Mouse (Mus musculus) thymus, postnatal 14 days (tissue): ENCODE data around the gene Mcoln1.

ENCODE experiments used
- DNase-seq: peaks from one replicate; pipeline ENCODE4 v3.0.0; 2021

Gene Mcoln1

GRCm38 (mm10) chr8:3500235-3501090, at the start of gene Mcoln1:
Gene Mcoln1 (plus strand): TSS chr8:3500457.
- DNase-seq = peak; percentile 98

- DNase-seq = peak; percentile 50
Measured at GRCm38 (mm10) chr8:3450670-3451069, 49.6 kb upstream of the Mcoln1 start.

- no peak for DNase-seq
Measured at GRCm38 (mm10) chr8:3451992-3452391, 48.3 kb upstream of the Mcoln1 start.

- DNase-seq = no peak
Measured at GRCm38 (mm10) chr8:3463248-3463647, 37.0 kb upstream of the Mcoln1 start.

GRCm38 (mm10) chr8:3464309-3464708, 35.9 kb upstream of the Mcoln1 start:
- DNase-seq = peak; percentile 72

- DNase-seq = peak; percentile 91
Measured at GRCm38 (mm10) chr8:3467006-3467885, 33.0 kb upstream of the Mcoln1 start, which contains the start of gene Pex11g. Gene Pex11g (minus strand): TSS chr8:3467680.

- no peak for DNase-seq
Measured at GRCm38 (mm10) chr8:3467886-3468545, 32.2 kb upstream of the Mcoln1 start.

- DNase-seq = no peak
Measured at GRCm38 (mm10) chr8:3468838-3469237, 31.4 kb upstream of the Mcoln1 start.

- no peak for DNase-seq
Measured at GRCm38 (mm10) chr8:3470562-3470961, 29.7 kb upstream of the Mcoln1 start, which contains the start of gene Tex45. Gene Tex45 (plus strand): TSS chr8:3470862.

- no peak for DNase-seq
Measured at GRCm38 (mm10) chr8:3475715-3476429, 24.4 kb upstream of the Mcoln1 start.

GRCm38 (mm10) chr8:3480221-3480785, 20.0 kb upstream of the Mcoln1 start:
- DNase-seq = no peak

GRCm38 (mm10) chr8:3481605-3482004, 18.7 kb upstream of the Mcoln1 start:
- no peak for DNase-seq

GRCm38 (mm10) chr8:3482240-3482740, 18.0 kb upstream of the Mcoln1 start:
- DNase-seq = no peak

- no peak for DNase-seq
Measured at GRCm38 (mm10) chr8:3483546-3483945, 16.7 kb upstream of the Mcoln1 start.

GRCm38 (mm10) chr8:3485192-3485591, 15.1 kb upstream of the Mcoln1 start:
- no peak for DNase-seq

GRCm38 (mm10) chr8:3492901-3493844, 7.1 kb upstream of the Mcoln1 start, which contains the start of gene Zfp358:
Gene Zfp358 (plus strand): TSS chr8:3493138.
- DNase-seq = peak; percentile 82

- DNase-seq = no peak
Measured at GRCm38 (mm10) chr8:3493845-3494208, 6.4 kb upstream of the Mcoln1 start.

GRCm38 (mm10) chr8:3495578-3496427, 4.5 kb upstream of the Mcoln1 start:
- no peak for DNase-seq

- no peak for DNase-seq
Measured at GRCm38 (mm10) chr8:3496428-3496748, 3.9 kb upstream of the Mcoln1 start.

- no peak for DNase-seq
Measured at GRCm38 (mm10) chr8:3498583-3498982, 1.7 kb upstream of the Mcoln1 start.
